ENCODE assay signal across 8 mouse cellular contexts in the genomic region with DNA sequence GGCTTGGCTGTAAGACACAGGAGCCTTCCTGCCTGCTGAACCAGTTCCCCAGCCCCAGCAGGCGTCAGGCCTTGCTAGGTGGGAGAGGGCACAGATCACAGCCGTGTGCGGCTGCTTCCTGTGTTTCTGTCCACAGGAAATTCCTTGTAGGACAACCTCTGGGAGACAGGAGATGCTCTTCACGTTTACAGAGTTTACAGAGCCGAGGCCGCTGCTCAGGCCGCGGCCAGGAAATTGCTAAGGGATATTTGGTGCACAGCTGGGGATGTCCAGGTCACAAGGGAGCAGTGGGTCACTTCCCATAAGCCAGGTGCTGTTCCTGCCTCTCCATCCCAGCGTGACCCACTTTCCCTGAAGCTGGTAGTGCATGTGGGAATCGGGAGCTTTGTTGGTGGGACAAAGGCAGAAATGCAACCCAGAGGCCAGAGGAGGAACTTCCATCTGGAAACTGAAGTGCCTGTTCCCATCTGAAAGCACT. TPM values are rescaled to one million over a fixed set of nuclear protein-coding genes. Genes with fewer than 3 reads are reported as not detected.
A peak's percentile ranks its signal among the peaks of the same experiment; 100 is the strongest.
DNase-seq lines count a peak whose midpoint lies in the region; ATAC-seq lines count a peak whose summit lies in the region.

No protein-coding gene starts in this region.

- peak overlapping the region; percentile 52 for H3K27ac ChIP-seq in lung, embryonic 15.5 days
- H3K27ac ChIP-seq in heart, embryonic 10.5 days: peak overlapping the region; percentile 10; the same call in 1 of the 2 replicates
- no peak overlapping the region for H3K27ac ChIP-seq in stomach, embryonic 15.5 days

- no peak overlapping the region for H3K9ac ChIP-seq in lung, embryonic 15.5 days
- H3K9ac ChIP-seq in stomach, embryonic 15.5 days: no peak overlapping the region

- peaks cover 24% of the 10 kb centered on the region for H3K4me1 ChIP-seq in lung, embryonic 15.5 days
- peaks cover 25% of the 10 kb centered on the region for H3K4me1 ChIP-seq in heart, embryonic 10.5 days
- 0 out of 2 replicates have a peak, but pooled peaks cover 6% of the 10 kb centered on the region for H3K4me1 ChIP-seq in stomach, embryonic 15.5 days

- no peak overlapping the region for H3K4me3 ChIP-seq in lung, embryonic 15.5 days
- H3K4me3 ChIP-seq in heart, embryonic 10.5 days: no peak overlapping the region
- no peak overlapping the region for H3K4me3 ChIP-seq in stomach, embryonic 15.5 days (replicated peaks)

- 33% methylated on average over 10 of the region's 10 CpGs for WGBS in lung, embryonic 15.5 days
- 32% methylated on average over 10 of the region's 10 CpGs for WGBS in heart, embryonic 10.5 days
- WGBS in stomach, embryonic 15.5 days: 33% methylated on average over 10 of the region's 10 CpGs

- ATAC-seq in lung, embryonic 15.5 days (ENCODE audit: borderline replicate concordance, extremely low read depth, low FRiP score, low TSS enrichment): peak; percentile 77
- peak; percentile 66; the same call in 1 of the 2 replicates for ATAC-seq in stomach, embryonic 15.5 days (ENCODE audit: insufficient read depth, low FRiP score, low read depth)
- ATAC-seq in monocyte, adult 5-6 weeks (replicated peaks; ENCODE audit: insufficient number of reproducible peaks, low FRiP score, low TSS enrichment, poor library complexity, severe bottlenecking): no peak

- H3K27me3 ChIP-seq in lung, embryonic 15.5 days: no peaks in the 10 kb centered on the region
- no peaks in the 10 kb centered on the region for H3K27me3 ChIP-seq in heart, embryonic 10.5 days (ENCODE audit: insufficient read depth, poor library complexity, severe bottlenecking)
- 0 out of 2 replicates have a peak, but pooled peaks cover 3% of the 10 kb centered on the region for H3K27me3 ChIP-seq in stomach, embryonic 15.5 days (replicated peaks)

- H3K9me3 ChIP-seq in lung, embryonic 15.5 days: no peaks in the 10 kb centered on the region
- H3K9me3 ChIP-seq in heart, embryonic 10.5 days: no peaks in the 10 kb centered on the region
- no peaks in the 10 kb centered on the region for H3K9me3 ChIP-seq in stomach, embryonic 15.5 days

- no peak overlapping the region for H3K4me2 ChIP-seq in lung, embryonic 15.5 days
- H3K4me2 ChIP-seq in stomach, embryonic 15.5 days: no peak overlapping the region

- DNase-seq in lung, postnatal 25 days (ENCODE audit: low spot score): no peak
- no peak for DNase-seq in heart, embryonic 10.5 days (ENCODE audit: low spot score)
- DNase-seq in kidney, postnatal 14 days: peak; percentile 75
- no peak for DNase-seq in c-Kit-positive CD71-positive TER-119-positive erythroid progenitor cells, embryonic 14.5 days (ENCODE audit: low spot score)
- no peak for DNase-seq in thymus, postnatal 14 days

- no peaks in the 10 kb centered on the region for H3K36me3 ChIP-seq in lung, embryonic 15.5 days
- peaks cover 19% of the 10 kb centered on the region for H3K36me3 ChIP-seq in heart, embryonic 10.5 days
- H3K36me3 ChIP-seq in stomach, embryonic 15.5 days: no peaks in the 10 kb centered on the region

RNA-seq across cellular contexts. Expression of a gene that starts 27.2 kb away (rescaled TPM):
- 28.3 and 30.0 TPM in 2 replicates for polyA plus RNA-seq in lung, embryonic 15.5 days (2015; fragmentation: Nextera tagmentation; extraction: Ambion mirVana)
- polyA plus RNA-seq in heart, embryonic 10.5 days (2016; fragmentation: Nextera tagmentation; extraction: Ambion mirVana): 27.6 and 33.2 TPM in 2 replicates
- polyA plus RNA-seq in stomach, embryonic 15.5 days (2015; fragmentation: Nextera tagmentation; extraction: Ambion mirVana): 28.2 and 28.3 TPM in 2 replicates
- 1.1 to 11.9 TPM (median 5.0 TPM) in 3 replicates for total RNA-seq in monocyte, adult 5-6 weeks (2017)

RNA-seq across cellular contexts. Expression of a gene that starts 27.2 kb away (rescaled TPM):
- 14.6 and 14.9 TPM in 2 replicates for polyA plus RNA-seq in lung, embryonic 15.5 days (2015; fragmentation: Nextera tagmentation; extraction: Ambion mirVana)
- polyA plus RNA-seq in heart, embryonic 10.5 days (2016; fragmentation: Nextera tagmentation; extraction: Ambion mirVana): 17.8 and 20.3 TPM in 2 replicates
- 18.3 and 21.2 TPM in 2 replicates for polyA plus RNA-seq in stomach, embryonic 15.5 days (2015; fragmentation: Nextera tagmentation; extraction: Ambion mirVana)
- 0.38 to 1.8 TPM in 2 of 3 replicates, not detected in the other for total RNA-seq in monocyte, adult 5-6 weeks (2017)

RNA-seq across cellular contexts. Expression of a gene that starts 39.2 kb away (rescaled TPM):
- 1.4 and 1.6 TPM in 2 replicates for polyA plus RNA-seq in lung, embryonic 15.5 days (2015; fragmentation: Nextera tagmentation; extraction: Ambion mirVana)
- 3.6 and 5.9 TPM in 2 replicates for polyA plus RNA-seq in heart, embryonic 10.5 days (2016; fragmentation: Nextera tagmentation; extraction: Ambion mirVana)
- 4.2 and 5.5 TPM in 2 replicates for polyA plus RNA-seq in stomach, embryonic 15.5 days (2015; fragmentation: Nextera tagmentation; extraction: Ambion mirVana)
- 0.49 to 1.2 TPM (median 1.2 TPM) in 3 replicates for total RNA-seq in monocyte, adult 5-6 weeks (2017)
